Mouse (Mus musculus) embryonic fibroblast, embryonic 13.5 days (primary cell): Measurements from ENCODE around the gene Stbd1.

Source experiments
- CTCF ChIP-seq: IDR thresholded peaks from 2 replicates; pipeline ENCODE4 v1.5.1; 2011; ENCODE audit warnings: mild to moderate bottlenecking, control low read depth, low read length, moderate library complexity, borderline replicate concordance; ENCODE audit not compliant: insufficient read depth
- POLR2A ChIP-seq: IDR thresholded peaks from 2 replicates; pipeline ENCODE4 v1.6.1; 2011; ENCODE audit warnings: low read depth, mild to moderate bottlenecking, control low read depth, low read length, moderate library complexity

GRCm38 (mm10) chr5:92560201-92560600 is 42.6 kb upstream of the Stbd1 start:
- TF ChIP-seq CTCF (no peak), POLR2A (no peak)
